Mouse (Mus musculus) heart, embryonic 16.5 days (tissue): ENCODE measurements around the gene Syt2. TPM values are rescaled to one million over a fixed set of nuclear protein-coding genes. Genes with fewer than 3 reads are reported as not detected.

Source experiments
- ATAC-seq: fragments of 200-750 bp; cut with Nextera tagmentation; replicated peaks from 2 replicates; pipeline ENCODE4 v1.8.0; 2017; ENCODE audit warnings: moderate number of reproducible peaks; ENCODE audit not compliant: insufficient read depth, low FRiP score; ENCODE audit errors: extremely low read depth
- H3K27ac ChIP-seq: fragments of 300-500 bp; sonication (generic); 2 replicates; pipeline ENCODE4 v1.5.1; 2014; ENCODE audit warnings: mild to moderate bottlenecking, low read length, control low read depth, moderate library complexity
- H3K27me3 ChIP-seq: fragments of 300-500 bp; sonication (generic); 2 replicates; pipeline ENCODE4 v1.6.1; 2014; ENCODE audit warnings: low read length, mixed read lengths; ENCODE audit not compliant: control insufficient read depth, insufficient read depth
- H3K36me3 ChIP-seq: fragments of 300-500 bp; sonication (generic); 2 replicates; pipeline ENCODE4 v1.6.1; 2014; ENCODE audit not compliant: control insufficient read depth, insufficient read depth
- H3K4me1 ChIP-seq: fragments of 300-500 bp; sonication (generic); 2 replicates; pipeline ENCODE4 v1.6.1; 2014; ENCODE audit warnings: low read length, mixed read lengths; ENCODE audit not compliant: control insufficient read depth, insufficient read depth
- H3K4me2 ChIP-seq: fragments of 300-500 bp; sonication (generic); 2 replicates; pipeline ENCODE4 v1.6.1; 2014; ENCODE audit warnings: low read depth, mild to moderate bottlenecking, control low read depth, low read length
- H3K4me3 ChIP-seq: fragments of 300-500 bp; sonication (generic); 2 replicates; pipeline ENCODE4 v1.5.1; 2014; ENCODE audit warnings: mild to moderate bottlenecking, control low read depth, low read length
- H3K9ac ChIP-seq: fragments of 300-500 bp; sonication (generic); 2 replicates; pipeline ENCODE4 v1.6.1; 2014; ENCODE audit warnings: low read length, control low read depth
- H3K9me3 ChIP-seq: fragments of 300-500 bp; sonication (generic); replicated peaks from 2 replicates; pipeline ENCODE4 v1.6.1; 2016; ENCODE audit warnings: low read length; ENCODE audit not compliant: control insufficient read depth
- WGBS: fragments of 180-500 bp; shearing (Covaris S2); extraction: QIAGEN DNeasy Blood & Tissue Kit; methylation state at CpG from one replicate; pipeline ENCODE4 v1.1.7; 2014; 5-methylcytosine and 5-hydroxymethylcytosine counted together
- polyA plus RNA-seq: library from polyadenylated mRNA; unstranded; fragments of >200 nt; fragmentation: Nextera tagmentation; extraction: Ambion mirVana; gene quantifications from 2 replicates; pipeline ENCODE4 v1.2.1, GENCODE M21; 2015

The Syt2 gene
- polyA plus RNA-seq, 1 experiment from 2014 or later: 0.17 TPM

DNA sequence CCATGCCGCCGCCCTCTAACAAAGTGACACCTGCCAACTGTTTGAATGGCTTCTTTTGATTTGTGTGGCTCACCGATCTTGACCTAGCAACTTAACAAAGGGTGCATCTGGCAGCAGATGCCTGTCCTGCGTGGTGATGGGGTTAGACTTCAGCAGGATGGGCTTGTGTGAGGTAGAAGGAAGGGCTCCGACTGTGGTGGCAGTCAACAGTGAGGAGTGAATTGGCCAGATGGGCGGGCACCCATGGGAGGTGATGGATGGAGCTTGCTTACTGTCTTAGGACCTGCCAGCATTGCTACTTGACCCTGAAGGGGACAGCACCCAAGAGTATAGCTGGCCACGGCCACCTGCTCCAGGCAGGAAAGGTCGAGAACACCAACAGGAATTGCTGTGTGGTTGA is 67.7 kb downstream of the Syt2 start:
- WGBS: 61% methylated on average over 8 of the region's 8 CpGs
- Histone ChIP-seq H3K27ac (no peak overlapping the region), H3K36me3 (no peaks in the 10 kb centered on the region), H3K4me3 (no peak overlapping the region), H3K27me3 (peaks cover 30% of the 10 kb centered on the region), H3K9me3 (no peaks in the 10 kb centered on the region), H3K9ac (no peak overlapping the region), H3K4me2 (no peak overlapping the region), H3K4me1 (peaks cover 4% of the 10 kb centered on the region; the same call in 1 of the 2 replicates)
- ATAC-seq: no peak

DNA sequence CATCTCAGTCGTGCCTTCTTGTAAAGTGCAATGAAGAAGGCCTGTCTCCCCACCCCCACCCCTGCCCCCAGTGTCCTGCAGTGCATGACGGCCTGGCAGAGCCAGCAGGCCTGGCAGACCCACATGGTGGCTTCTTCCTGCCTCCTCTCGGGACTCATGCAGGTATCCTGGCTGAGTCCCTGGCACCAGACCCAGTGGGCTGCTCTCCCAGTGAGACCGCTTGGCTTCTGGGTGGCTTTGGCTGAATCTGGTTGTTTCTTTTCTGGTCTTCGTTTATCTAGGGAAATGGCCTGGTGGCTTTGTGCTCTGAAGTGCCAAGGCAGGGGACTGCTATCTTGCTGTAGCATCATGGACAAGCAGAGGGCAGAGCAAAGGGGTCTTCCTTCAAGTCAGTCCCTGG is 68.6 kb downstream of the Syt2 start:
- Histone ChIP-seq H3K27me3 (peaks cover 20% of the 10 kb centered on the region), H3K4me1 (no peaks in the 10 kb centered on the region), H3K36me3 (no peaks in the 10 kb centered on the region), H3K9ac (no peak overlapping the region), H3K9me3 (no peaks in the 10 kb centered on the region), H3K27ac (no peak overlapping the region), H3K4me2 (no peak overlapping the region), H3K4me3 (no peak overlapping the region)
- 61% methylated on average over 5 of the region's 5 CpGs for WGBS
- ATAC-seq: no peak

DNA sequence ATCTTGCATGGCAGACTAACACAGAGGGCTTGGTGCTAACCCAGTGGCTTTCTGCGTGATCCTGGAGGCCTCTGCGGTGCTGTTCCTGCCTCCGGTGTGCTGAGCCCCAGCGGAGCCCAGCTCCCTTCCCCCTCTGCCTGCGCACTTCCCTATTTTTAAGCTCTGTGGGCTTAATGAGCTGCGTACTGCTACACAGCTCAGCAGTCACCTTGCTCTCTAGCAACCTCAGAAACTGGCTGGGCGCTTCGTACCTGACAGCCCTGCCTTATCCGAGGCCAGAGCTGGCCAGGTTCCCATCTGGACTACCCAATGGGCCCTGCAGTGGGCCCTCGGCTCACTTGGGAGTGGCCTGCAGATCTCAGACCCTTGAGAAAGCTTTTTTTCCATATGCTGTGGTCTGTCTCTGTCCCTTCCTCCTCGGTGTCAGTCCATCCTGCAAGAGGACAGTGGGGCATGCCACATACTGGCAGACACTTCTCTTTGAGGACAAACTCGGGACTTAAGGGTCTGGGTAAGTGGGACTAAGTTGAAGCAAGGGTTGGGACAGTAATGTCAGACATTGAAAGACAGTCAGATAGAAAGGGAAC is 73.3 kb downstream of the Syt2 start:
- H3K27ac ChIP-seq: no peak overlapping the region
- no peak overlapping the region for H3K9ac ChIP-seq
- no peaks in the 10 kb centered on the region for H3K9me3 ChIP-seq
- 48% methylated on average over 12 of the region's 12 CpGs for WGBS
- peaks cover 2% of the 10 kb centered on the region; the same call in 1 of the 2 replicates for H3K27me3 ChIP-seq
- no peaks in the 10 kb centered on the region for H3K36me3 ChIP-seq
- H3K4me1 ChIP-seq: no peaks in the 10 kb centered on the region
- peak; percentile 39; the same call in 1 of the 2 replicates for ATAC-seq
- no peak overlapping the region for H3K4me2 ChIP-seq
- H3K4me3 ChIP-seq: no peak overlapping the region

DNA sequence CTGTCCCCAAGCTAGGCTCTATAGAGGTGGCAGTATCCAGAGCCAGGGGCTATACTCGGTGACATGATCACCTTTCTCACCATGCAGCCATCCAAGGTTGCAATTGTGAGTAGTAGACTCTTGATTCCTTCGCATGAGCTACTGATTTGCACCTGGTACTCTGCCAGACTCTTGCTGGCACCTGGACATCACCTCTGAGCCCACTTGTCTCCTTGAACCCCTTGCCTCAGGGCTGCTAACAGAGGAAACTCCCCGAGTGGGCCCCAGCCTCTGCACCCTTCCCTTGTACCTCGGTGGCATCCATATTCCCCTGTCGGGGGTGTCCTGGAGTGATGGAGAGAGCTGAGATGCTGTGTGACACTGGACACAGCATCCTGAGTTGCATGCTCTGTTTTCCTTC is 75.0 kb downstream of the Syt2 start:
- peaks cover 2% of the 10 kb centered on the region; the same call in 1 of the 2 replicates for H3K27me3 ChIP-seq
- ATAC-seq: no peak
- H3K27ac ChIP-seq: no peak overlapping the region
- no peaks in the 10 kb centered on the region for H3K9me3 ChIP-seq
- H3K4me1 ChIP-seq: no peaks in the 10 kb centered on the region
- H3K9ac ChIP-seq: no peak overlapping the region
- no peak overlapping the region for H3K4me2 ChIP-seq
- H3K36me3 ChIP-seq: no peaks in the 10 kb centered on the region
- H3K4me3 ChIP-seq: no peak overlapping the region
- WGBS: 66% methylated on average over 5 of the region's 5 CpGs

DNA sequence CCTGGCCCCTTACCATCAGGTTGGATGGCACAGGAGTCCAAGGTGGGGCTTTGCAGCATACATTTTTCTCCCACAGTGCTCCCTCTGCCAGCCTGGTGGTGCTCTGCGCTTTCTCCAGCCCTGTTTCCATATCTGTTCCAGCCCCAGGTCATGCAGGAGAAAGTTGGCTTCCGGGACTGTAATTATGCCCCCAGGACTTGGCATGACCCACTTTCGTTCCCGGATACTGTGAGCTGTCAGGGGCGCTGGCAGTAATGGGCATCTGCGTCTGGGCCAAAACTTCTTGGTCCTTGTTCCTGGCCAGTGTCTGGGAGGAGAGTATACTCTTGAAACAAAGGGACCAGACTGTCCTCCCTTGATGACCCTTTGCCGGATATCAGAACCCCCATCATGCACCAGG is 76.4 kb downstream of the Syt2 start:
- H3K4me2 ChIP-seq: no peak overlapping the region
- no peak overlapping the region for H3K27ac ChIP-seq
- H3K9ac ChIP-seq: no peak overlapping the region
- no peak overlapping the region for H3K4me3 ChIP-seq
- no peak for ATAC-seq
- H3K9me3 ChIP-seq: no peaks in the 10 kb centered on the region
- 71% methylated on average over 7 of the region's 7 CpGs for WGBS
- no peaks in the 10 kb centered on the region for H3K36me3 ChIP-seq
- H3K27me3 ChIP-seq: peaks cover 2% of the 10 kb centered on the region; the same call in 1 of the 2 replicates
- no peaks in the 10 kb centered on the region; the same call in 1 of the 2 replicates for H3K4me1 ChIP-seq

DNA sequence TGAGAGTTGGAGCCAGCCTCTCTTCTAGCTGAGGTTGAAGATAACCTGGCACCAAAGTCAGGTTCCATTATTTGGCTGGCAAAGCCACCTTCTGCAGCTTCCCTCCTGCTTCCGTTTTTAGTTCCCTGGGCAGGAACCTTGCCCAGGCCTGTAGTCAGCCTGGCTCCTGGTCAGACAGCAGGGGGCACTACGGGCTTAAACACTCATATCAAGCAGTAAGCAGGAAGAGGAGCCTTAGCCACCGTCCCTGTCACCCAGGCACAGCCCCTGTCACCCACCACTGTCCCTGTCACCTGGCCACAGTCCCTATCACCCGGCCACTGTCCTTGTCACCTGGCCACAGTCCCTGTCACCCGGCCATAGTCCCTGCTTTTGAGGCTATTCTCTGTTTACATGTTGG is 78.8 kb downstream of the Syt2 start:
- Histone ChIP-seq H3K27ac (no peak overlapping the region), H3K4me2 (no peak overlapping the region), H3K27me3 (peaks cover 2% of the 10 kb centered on the region; the same call in 1 of the 2 replicates), H3K9me3 (no peaks in the 10 kb centered on the region), H3K9ac (no peak overlapping the region), H3K4me3 (no peak overlapping the region), H3K36me3 (no peaks in the 10 kb centered on the region), H3K4me1 (no peaks in the 10 kb centered on the region; the same call in 1 of the 2 replicates)
- WGBS: 28% methylated on average over 5 of the region's 5 CpGs
- ATAC-seq: no peak

DNA sequence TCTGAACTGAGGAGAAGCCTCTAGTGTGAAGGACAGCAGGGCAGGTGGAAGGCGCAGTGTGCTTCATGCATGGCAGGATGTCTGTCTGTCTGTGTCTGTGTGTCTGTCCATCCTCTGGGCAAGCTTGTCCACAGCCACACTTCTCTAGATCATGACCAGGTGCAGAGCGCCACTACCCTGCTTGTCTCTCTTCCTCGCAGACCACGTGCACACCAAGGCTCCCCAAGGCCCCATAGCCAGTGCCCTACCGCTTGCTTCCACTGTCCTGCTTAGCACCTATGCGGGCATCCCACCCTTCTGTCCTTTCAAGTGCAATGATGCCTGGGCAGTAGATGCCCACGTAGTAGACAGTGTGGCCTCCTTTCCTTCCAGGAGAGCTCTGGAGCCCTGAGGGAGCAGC is 80.0 kb downstream of the Syt2 start:
- Histone ChIP-seq H3K9ac (no peak overlapping the region), H3K4me2 (no peak overlapping the region), H3K4me3 (no peak overlapping the region), H3K4me1 (no peaks in the 10 kb centered on the region; the same call in 1 of the 2 replicates), H3K36me3 (no peaks in the 10 kb centered on the region), H3K27ac (no peak overlapping the region), H3K27me3 (peaks cover 2% of the 10 kb centered on the region; the same call in 1 of the 2 replicates), H3K9me3 (no peaks in the 10 kb centered on the region)
- ATAC-seq: no peak
- WGBS: 91% methylated on average over 7 of the region's 7 CpGs

DNA sequence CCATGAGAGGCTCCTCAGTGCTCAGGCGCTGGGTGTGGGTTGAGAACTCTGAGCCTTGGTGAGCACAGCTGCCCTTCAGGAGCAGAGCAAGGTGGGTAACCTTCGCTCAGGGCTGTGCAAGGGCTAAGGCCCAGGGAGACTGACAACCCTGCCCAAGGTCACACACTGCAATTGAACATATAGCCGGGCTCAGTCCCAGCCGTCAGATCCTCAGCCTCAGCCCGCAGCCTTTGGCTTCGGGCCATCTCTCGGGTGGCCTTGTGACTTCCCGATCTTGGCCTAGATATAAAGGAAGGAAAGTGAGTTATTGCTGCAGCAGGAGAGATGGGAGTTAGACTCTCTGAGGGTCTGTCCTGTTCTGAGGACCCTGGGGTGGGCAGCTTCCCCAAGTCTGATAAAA is 80.8 kb downstream of the Syt2 start:
- Histone ChIP-seq H3K27ac (no peak overlapping the region), H3K4me3 (no peak overlapping the region), H3K36me3 (no peaks in the 10 kb centered on the region), H3K9me3 (no peaks in the 10 kb centered on the region), H3K4me2 (no peak overlapping the region), H3K9ac (no peak overlapping the region), H3K27me3 (peaks cover 2% of the 10 kb centered on the region; the same call in 1 of the 2 replicates), H3K4me1 (no peaks in the 10 kb centered on the region; the same call in 1 of the 2 replicates)
- ATAC-seq: no peak
- WGBS: 50% methylated on average over 8 of the region's 8 CpGs

DNA sequence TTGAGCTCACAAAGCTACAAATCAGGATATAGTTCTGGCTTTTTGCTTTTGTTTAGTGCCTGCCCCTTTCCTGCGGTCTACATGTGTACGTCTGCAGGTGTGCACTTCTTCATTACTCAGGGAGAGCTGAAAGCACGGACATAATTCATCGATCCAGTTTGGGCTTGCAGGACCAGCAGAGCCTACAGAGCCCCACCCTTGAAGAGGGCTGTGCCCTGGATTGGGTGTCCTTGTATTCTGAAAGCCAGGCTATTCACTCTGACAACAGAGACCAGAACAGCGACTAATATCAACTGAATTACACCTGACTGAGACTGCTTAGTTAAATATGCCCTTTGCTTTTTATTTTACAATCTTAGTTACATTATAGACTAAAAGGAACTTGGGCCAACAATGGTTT is 87.2 kb downstream of the Syt2 start:
- no peaks in the 10 kb centered on the region for H3K36me3 ChIP-seq

More for the DNA sequence above, 87.2 kb downstream of the Syt2 start:
- Histone ChIP-seq H3K27me3 (no peaks in the 10 kb centered on the region), H3K4me2 (no peak overlapping the region), H3K9me3 (0 out of 2 replicates have a peak, but pooled peaks cover 3% of the 10 kb centered on the region), H3K4me1 (no peaks in the 10 kb centered on the region), H3K9ac (no peak overlapping the region), H3K4me3 (no peak overlapping the region), H3K27ac (no peak overlapping the region)
- ATAC-seq: no peak
- 89% methylated on average over 5 of the region's 5 CpGs for WGBS
